Mouse (Mus musculus) brain, embryonic 14.5 days (tissue): Measurements from ENCODE around the gene B4galt4.

Source experiments
- CTCF ChIP-seq: fragments of 200-500 bp; IDR thresholded peaks from 2 replicates; pipeline ENCODE4 v1.5.1; 2012; ENCODE audit warnings: inconsistent platforms, mild to moderate bottlenecking, moderate library complexity, borderline replicate concordance; ENCODE audit not compliant: insufficient read depth, insufficient read length; ENCODE audit errors: extremely low read depth
- POLR2A ChIP-seq: fragments of 200-500 bp; IDR thresholded peaks from 2 replicates; pipeline ENCODE4 v1.6.1; 2012; ENCODE audit warnings: mild to moderate bottlenecking, inconsistent platforms, borderline replicate concordance; ENCODE audit not compliant: poor library complexity, insufficient read depth, insufficient read length, severe bottlenecking; ENCODE audit errors: extremely low read depth

DNA sequence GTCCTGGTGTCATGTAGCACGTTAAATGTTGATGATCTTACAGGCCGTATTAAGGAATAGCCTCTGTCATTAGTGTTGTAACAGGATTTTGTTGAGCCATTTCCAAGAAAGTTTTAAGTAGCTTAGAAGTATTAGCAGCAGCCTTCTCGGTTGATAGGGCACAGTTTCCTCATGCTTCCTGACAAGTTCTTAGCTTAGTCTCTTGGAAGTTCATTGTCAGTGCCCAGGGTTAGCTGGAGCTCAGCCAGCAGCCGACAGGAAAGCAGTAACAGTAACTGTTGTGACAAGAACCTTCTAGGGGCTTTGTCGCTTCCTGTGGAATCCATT lies 14.1 kb downstream of the B4galt4 start:
- TF ChIP-seq CTCF = no peak
- no peak for TF ChIP-seq POLR2A
